Mouse (Mus musculus) c-Kit-positive CD71-positive TER-119-positive erythroid progenitor cells, embryonic 14.5 days (primary cell): ENCODE results near the gene 1700015F17Rik.

Experiments used
- DNase-seq: peaks from one replicate; pipeline ENCODE4 v3.0.0-alpha.2; 2013; ENCODE audit warnings: low spot score

The 1700015F17Rik gene

GRCm38 (mm10) chr5:5423723-5424171 is 55.2 kb downstream of the 1700015F17Rik start:
- DNase-seq = no peak

DNA sequence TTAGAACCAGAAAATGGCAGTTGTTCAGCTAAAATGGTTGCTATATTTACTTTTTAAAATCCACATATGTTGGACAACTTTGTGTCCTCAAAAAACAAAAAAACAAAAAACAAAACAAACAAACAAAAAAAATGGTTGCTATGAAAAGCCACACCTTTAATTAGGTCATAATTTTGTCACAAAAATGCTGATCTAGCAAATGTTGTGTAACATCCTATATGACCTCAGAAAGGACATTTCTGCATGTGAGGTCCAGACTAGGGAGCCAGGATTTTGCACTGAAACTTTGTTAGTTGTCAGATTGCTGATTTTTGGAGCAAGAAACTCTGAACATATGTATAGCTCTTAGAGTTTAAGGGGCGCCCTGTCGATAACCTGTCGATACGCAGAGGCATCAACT is 55.9 kb downstream of the 1700015F17Rik start:
- no peak for DNase-seq

DNA sequence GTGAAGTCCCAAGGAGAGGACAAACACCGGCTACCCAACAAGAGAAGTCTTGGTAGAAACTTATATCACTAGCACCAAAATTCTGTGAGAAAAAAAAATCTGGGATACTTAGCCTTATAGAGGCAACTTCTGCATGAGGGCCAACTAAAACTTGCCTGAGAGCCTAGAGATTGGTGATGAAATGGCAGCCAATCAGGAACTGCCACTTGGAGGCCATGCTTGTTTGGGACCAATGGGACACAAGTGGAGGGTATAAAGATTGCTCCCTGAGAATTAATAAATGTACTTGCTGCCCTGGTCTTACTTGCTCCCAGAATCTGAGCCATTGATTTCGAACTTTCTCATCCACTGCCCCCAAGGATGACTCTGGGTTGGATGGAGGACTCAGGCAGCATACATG is 57.5 kb downstream of the 1700015F17Rik start:
- no peak for DNase-seq

GRCm38 (mm10) chr5:5419992-5420455 is 58.9 kb downstream of the 1700015F17Rik start, which contains the start of gene Cdk14:
TSS of gene Cdk14 (minus strand) at chr5:5420312.
- peak; percentile 4 for DNase-seq

- DNase-seq = no peak
Observed at GRCm38 (mm10) chr5:5419253-5419652, 59.7 kb downstream of the 1700015F17Rik start.

DNA sequence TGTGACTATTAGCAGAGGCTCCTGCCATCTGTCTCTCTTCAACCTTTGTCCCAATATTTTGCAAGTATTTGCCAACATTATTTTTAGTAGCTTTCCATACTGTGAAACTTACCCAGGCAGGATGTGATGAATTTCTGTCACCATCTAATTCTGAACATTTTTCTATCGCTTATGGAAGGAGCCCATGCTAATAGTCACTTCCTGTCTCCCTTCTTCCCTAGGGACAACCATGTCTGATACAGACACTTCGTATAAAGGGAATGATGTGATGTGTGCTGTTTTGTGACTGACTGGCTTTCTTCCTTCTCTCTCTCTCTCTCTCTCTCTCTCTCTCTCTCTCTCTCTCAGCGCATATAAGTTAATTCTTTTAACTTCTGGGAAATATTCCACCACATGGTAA is 64.1 kb downstream of the 1700015F17Rik start:
- DNase-seq = no peak

DNA sequence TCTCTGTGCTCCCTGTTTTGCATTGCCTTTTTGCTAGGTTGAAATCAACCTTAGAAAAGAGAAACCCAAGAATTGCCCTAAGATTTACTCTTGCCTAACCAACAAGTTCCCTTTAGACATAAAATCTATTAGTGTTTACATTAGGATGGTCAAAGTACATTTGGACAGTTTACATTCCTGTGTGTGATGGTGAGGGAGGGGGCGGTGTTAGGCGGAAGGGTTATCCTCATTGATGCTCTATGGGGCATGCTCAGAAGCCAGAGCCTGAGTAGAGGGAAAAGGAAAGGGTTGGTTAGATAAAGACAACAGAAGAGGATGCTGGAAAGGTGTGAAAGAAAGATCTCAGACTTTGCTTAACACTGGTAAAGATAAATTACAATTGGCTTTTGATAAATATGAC is 67.1 kb downstream of the 1700015F17Rik start:
- DNase-seq = no peak

- no peak for DNase-seq
Observed at GRCm38 (mm10) chr5:5401986-5402385, 77.0 kb downstream of the 1700015F17Rik start.

DNA sequence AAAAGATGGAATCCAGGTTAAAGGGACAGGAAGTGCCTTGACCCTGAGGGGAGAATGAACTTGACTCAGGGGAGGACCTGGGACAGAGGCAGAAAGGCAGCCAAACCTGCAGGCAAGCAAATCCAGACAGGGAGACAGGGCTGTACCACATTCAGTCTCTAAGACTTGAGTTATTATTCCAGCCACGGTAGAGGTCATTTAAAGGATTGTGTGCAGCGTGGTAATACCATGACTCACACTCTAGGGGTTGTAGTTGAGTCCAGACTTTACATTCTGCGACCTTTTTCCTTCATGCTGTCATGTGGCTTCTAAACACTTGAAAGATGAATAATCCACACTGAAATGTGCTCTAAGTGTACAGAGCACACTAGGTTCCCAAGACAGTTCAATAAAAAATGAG is 86.2 kb downstream of the 1700015F17Rik start:
- DNase-seq = no peak
